Mouse (Mus musculus) small intestine, adult 2 months (tissue): Measurements from ENCODE around the gene Pepd.

Source experiments
- CTCF ChIP-seq: fragments of 200-500 bp; IDR thresholded peaks from 2 replicates; pipeline ENCODE4 v1.5.1; 2012; ENCODE audit warnings: low read depth, mild to moderate bottlenecking, control low read depth, inconsistent platforms, low read length, moderate library complexity, mixed read lengths; ENCODE audit not compliant: insufficient replicate concordance, insufficient read length; ENCODE audit errors: extremely low read depth
- POLR2A ChIP-seq: fragments of 200-500 bp; IDR thresholded peaks from 2 replicates; pipeline ENCODE4 v1.6.1; 2012; ENCODE audit warnings: low read depth, mild to moderate bottlenecking, control low read depth, inconsistent platforms, low read length, moderate library complexity

DNA sequence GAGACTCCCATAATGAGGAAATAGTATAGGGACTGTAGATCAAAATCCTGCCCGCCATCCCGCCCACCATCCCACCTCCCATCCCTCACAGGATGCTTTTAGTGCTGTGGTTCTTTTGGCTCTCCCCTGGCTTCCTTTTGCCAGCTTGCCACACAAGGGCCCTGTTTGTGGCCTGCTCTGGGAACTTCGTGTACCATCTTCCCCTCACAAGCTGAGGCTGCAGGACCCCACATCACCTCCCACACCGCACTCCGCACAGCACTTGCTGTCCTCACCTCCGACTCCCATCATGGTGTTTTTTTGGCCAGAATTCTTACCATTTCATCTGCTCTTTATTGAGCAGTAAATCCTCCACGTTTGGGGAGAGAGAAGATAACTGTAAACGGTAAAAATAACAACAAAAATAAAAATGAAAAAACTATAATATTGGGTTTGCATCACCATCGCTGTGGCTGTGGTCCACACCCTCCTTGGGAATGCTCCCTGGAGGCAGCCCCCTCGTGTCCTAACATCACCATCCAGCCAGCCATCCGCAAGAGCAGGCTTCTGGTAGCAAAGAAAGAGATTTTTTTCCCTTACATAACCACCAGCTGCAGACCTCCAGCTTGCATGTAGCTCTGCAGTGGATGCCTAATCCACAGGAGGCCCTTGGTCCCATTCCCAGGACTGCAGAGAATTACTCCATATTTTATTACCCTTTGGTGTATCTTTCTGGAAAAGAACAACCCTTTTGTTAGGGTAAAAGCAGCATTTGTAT lies 51.9 kb downstream of the Pepd start:
- TF ChIP-seq CTCF: no peak
- no peak for TF ChIP-seq POLR2A
